Mouse (Mus musculus) G1E (cell line): Measurements from ENCODE around the gene Arfip1. TPM values are rescaled to one million over a fixed set of nuclear protein-coding genes. Genes with fewer than 3 reads are reported as not detected.

Source experiments
- ATAC-seq: 2 replicates; pipeline ENCODE4 v1.8.0; 2016; ENCODE audit warnings: mild to moderate bottlenecking; ENCODE audit not compliant: insufficient number of reproducible peaks, poor library complexity, low FRiP score, severe bottlenecking; ENCODE audit errors: extremely low read depth
- DNase-seq: peaks from one replicate; pipeline ENCODE4 v3.0.0; 2012; ENCODE audit warnings: low spot score
- H3K27me3 ChIP-seq: 2 replicates; pipeline ENCODE4 v1.6.1; 2012; ENCODE audit warnings: mild to moderate bottlenecking, low read length, inconsistent platforms; ENCODE audit not compliant: insufficient read depth
- H3K36me3 ChIP-seq: replicated peaks from 2 replicates; pipeline ENCODE3; 2012; ENCODE audit warnings: mild to moderate bottlenecking, inconsistent platforms
- H3K4me1 ChIP-seq: 2 replicates; pipeline ENCODE4 v1.6.1; 2012; ENCODE audit warnings: low read depth, low read length, inconsistent platforms, mixed read lengths; ENCODE audit not compliant: insufficient read depth
- H3K4me3 ChIP-seq: 2 replicates; pipeline ENCODE4 v1.5.1; 2012; ENCODE audit warnings: low read depth, mild to moderate bottlenecking, inconsistent platforms, low read length, moderate library complexity, mixed read lengths
- H3K9me3 ChIP-seq: replicated peaks from 2 replicates; pipeline ENCODE4 v1.6.1; 2012; ENCODE audit warnings: inconsistent platforms
- CTCF ChIP-seq: IDR thresholded peaks from 2 replicates; pipeline ENCODE4 v1.5.1; 2012; ENCODE audit warnings: low read depth, low read length, inconsistent platforms, mixed read lengths
- GATA1 ChIP-seq: IDR thresholded peaks from 2 replicates; pipeline ENCODE4 v1.6.1; 2012; ENCODE audit warnings: borderline replicate concordance, low read length, inconsistent platforms, mixed read lengths
- GATA2 ChIP-seq: IDR thresholded peaks from 2 replicates; pipeline ENCODE4 v1.6.1; 2012; ENCODE audit warnings: low read depth, low read length, inconsistent platforms, borderline replicate concordance
- POLR2AphosphoS5 ChIP-seq: IDR thresholded peaks from 2 replicates; pipeline ENCODE4 v1.6.1; 2012; ENCODE audit warnings: low read depth, low read length, inconsistent platforms; ENCODE audit not compliant: insufficient replicate concordance
- TAL1 ChIP-seq: conservative IDR thresholded peaks from 2 replicates; pipeline ENCODE4 v1.6.1; 2012; ENCODE audit warnings: low read depth, low read length, inconsistent platforms, mixed read lengths
- polyA plus RNA-seq: library from polyadenylated mRNA; stranded (reverse); fragments of >175 nt; gene quantifications from 2 replicates; pipeline ENCODE4 v1.2.3, GENCODE M21; 2012
- total RNA-seq, 2 experiments: library from RNA; stranded (forward) in 1 of 2; stranded (reverse) in 1 of 2; fragments of 200-1000 nt in 1 of 2; fragments of >200 nt in 1 of 2; fragmentation: Nextera tagmentation in 1 of 2; gene quantifications; 2 replicates each; pipeline ENCODE4 v1.2.3; 2014 to 2017

Arfip1 gene
- total and polyA plus RNA-seq, 3 experiments: 28.3 to 92.9 (median 62.5) TPM

DNA sequence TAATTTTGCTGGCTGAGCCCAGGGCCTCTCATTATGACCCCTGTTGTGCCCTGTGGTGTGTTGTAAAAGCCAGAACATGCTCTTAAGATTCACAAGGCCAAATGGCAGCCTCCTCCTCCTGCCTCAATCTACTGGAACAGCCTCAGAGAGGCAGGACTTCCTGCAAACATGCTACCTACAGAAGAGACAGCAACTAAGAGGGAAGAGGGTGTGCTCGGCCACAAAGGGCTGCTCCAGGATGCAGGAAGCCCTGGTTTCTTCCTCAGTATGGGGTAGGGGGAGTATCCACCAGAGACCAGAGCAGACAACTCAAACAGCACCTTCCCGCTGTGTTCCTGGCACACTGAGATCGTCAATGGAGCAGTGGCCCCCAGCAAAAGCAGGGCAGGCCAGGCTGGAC, 121.9 kb downstream of the Arfip1 start:
- H3K4me1 ChIP-seq: peaks cover 63% of the 10 kb centered on the region
- DNase-seq (no peak), ATAC-seq (no peak)
- no peak for TF ChIP-seq POLR2AphosphoS5
- TF ChIP-seq TAL1: no peak
- no peak for TF ChIP-seq CTCF
- peaks cover 16% of the 10 kb centered on the region for H3K36me3 ChIP-seq
- no peaks in the 10 kb centered on the region for H3K27me3 ChIP-seq
- H3K9me3 ChIP-seq: no peaks in the 10 kb centered on the region
- peak overlapping the region; percentile 54; the same call in 1 of the 2 replicates for H3K4me3 ChIP-seq

DNA sequence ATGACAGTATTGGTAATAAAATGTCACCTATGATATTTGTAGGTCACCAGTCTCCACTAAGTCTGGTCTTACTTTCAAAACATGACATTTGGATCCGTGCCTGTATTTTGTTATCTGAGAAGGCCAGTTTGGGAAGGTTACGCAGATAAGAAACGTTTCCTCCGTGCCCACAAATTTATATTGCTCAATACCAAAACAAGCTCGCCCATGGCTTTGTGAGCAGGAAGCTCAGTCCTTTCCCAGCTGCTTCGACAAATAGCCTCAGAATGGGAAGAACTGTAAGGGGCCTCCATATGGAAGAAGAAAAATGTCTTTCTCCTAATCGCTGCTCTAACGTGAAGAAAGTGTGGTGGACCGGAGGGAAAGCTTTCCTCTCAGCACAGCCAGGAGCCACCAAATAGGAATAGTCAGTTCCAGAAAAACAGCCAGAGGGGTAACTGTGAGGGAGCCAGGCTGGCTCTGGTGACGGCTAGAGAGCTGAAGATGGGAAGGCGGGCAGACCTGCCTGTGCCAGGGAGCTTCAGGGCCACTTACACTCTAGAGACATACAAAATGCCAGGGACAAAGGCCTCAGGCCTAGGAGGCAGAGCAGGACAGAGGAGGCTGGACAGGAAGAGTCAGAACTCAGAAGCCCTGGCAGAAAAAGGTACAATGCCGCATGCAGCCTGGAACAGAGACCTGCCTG, 126.5 kb downstream of the Arfip1 start:
- H3K36me3 ChIP-seq: peaks cover 35% of the 10 kb centered on the region
- ATAC-seq: peak; percentile 81
- H3K4me1 ChIP-seq: peaks cover 72% of the 10 kb centered on the region
- TF ChIP-seq TAL1 (peak; percentile 87), POLR2AphosphoS5 (no peak)
- peak overlapping the region; percentile 59; the same call in 1 of the 2 replicates for H3K4me3 ChIP-seq
- H3K9me3 ChIP-seq: no peaks in the 10 kb centered on the region
- peaks cover 4% of the 10 kb centered on the region; the same call in 1 of the 2 replicates for H3K27me3 ChIP-seq
- DNase-seq: peak; percentile 56

DNA sequence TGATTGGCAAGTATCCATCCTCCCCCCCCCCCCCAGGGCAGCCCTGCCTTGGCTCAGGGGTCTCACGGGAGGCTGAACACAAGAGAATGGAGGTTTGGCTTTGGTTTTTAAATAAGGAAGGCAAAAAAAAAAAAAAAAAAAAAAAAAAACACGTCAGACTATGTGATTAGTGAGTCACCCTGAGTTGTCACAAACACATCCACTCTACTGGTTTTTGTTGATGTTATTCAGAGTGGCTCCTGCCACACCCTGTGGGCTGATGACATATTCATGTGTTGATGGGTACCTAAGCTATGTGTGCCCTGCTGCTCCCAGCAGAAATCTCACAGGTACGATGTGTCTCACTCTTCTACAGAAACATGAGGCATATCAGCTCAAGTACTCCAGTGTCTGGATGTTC, 131.8 kb downstream of the Arfip1 start:
- H3K36me3 ChIP-seq: peaks cover 72% of the 10 kb centered on the region

DNA sequence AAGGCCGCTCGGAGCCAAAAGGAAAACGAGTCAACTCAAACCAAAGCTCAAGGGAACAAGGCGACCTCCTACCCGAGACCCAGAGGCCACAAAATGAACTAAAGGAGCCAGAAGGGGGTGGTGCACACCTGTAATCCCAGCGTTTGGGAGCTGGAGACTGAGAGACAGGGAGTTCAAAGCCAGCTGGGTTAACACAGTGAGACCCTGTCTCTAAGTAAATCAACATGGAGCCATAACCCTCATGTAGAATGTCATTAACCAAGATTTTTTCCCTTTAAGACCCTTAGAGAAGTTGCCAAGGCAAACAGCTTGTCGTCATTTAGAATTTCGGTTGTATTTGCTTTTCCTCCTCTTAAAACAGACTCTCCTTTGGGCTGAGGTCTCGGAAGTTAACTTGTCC, 133.4 kb downstream of the Arfip1 start:
- H3K36me3 ChIP-seq: peaks cover 81% of the 10 kb centered on the region
- no peak for ATAC-seq
- no peak overlapping the region for H3K4me3 ChIP-seq

More for the DNA sequence above, 131.8 kb downstream of the Arfip1 start:
- TF ChIP-seq POLR2AphosphoS5: no peak
- ATAC-seq (no peak), DNase-seq (no peak)
- Histone ChIP-seq H3K4me1 (peaks cover 30% of the 10 kb centered on the region), H3K4me3 (no peak overlapping the region), H3K9me3 (no peaks in the 10 kb centered on the region), H3K27me3 (peaks cover 36% of the 10 kb centered on the region)

DNA sequence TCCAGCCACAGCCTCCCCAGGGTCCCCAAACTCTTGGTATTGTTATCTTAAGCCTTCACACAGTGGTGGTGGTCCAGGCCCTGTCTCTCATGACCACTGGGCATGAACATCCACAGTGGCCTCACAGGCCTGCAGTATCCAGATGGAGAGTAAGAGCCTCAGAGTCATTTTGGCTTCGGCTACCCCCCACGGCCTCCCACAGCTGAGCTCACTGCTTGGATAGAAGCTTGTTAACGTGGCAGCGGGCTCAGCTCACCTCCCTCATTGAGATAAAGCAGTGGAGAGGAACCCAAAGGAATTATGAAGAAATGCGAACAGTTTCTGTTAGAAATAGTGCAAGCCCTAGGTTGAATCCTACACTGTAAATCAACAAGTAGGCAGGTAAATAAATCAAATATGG, 134.6 kb downstream of the Arfip1 start:
- peaks cover 17% of the 10 kb centered on the region for H3K4me1 ChIP-seq
- no peak for ATAC-seq
- no peaks in the 10 kb centered on the region for H3K9me3 ChIP-seq
- DNase-seq: no peak
- peaks cover 75% of the 10 kb centered on the region for H3K36me3 ChIP-seq
- H3K4me3 ChIP-seq: no peak overlapping the region
- peaks cover 56% of the 10 kb centered on the region for H3K27me3 ChIP-seq
- TF ChIP-seq GATA1: no peak
- TF ChIP-seq TAL1: no peak
- no peak for TF ChIP-seq GATA2
- TF ChIP-seq POLR2AphosphoS5: no peak
- TF ChIP-seq CTCF: no peak

More for the DNA sequence above, 133.4 kb downstream of the Arfip1 start:
- H3K4me1 ChIP-seq: peaks cover 18% of the 10 kb centered on the region
- H3K9me3 ChIP-seq: no peaks in the 10 kb centered on the region
- DNase-seq: no peak
- TF ChIP-seq CTCF (no peak), TAL1 (no peak), GATA1 (no peak), GATA2 (no peak), POLR2AphosphoS5 (no peak)
- peaks cover 51% of the 10 kb centered on the region for H3K27me3 ChIP-seq

Other genes with a start within 250 kb of the Arfip1 start
- 24.0 and 97.7 TPM in 2 replicates for gene Fhdc1, start 102.2 kb downstream of the Arfip1 start, total RNA-seq (2014; fragmentation: Nextera tagmentation)
- 1.7 and 1.8 TPM in 2 replicates for gene Fhdc1, start 102.2 kb downstream of the Arfip1 start, total RNA-seq (2017)
- gene Fhdc1, start 102.2 kb downstream of the Arfip1 start, polyA plus RNA-seq: 1.4 and 1.9 TPM in 2 replicates
- 0.49 TPM in 1 of 2 replicates, not detected in the other for gene Tigd4, start 10.9 kb upstream of the Arfip1 start, total RNA-seq (2014; fragmentation: Nextera tagmentation)
- gene Tigd4, start 10.9 kb upstream of the Arfip1 start, total RNA-seq (2017): 0.05 TPM in 1 of 2 replicates, not detected in the other
- not detected in 2 replicates for gene Tigd4, start 10.9 kb upstream of the Arfip1 start, polyA plus RNA-seq
- gene Tmem154, start 83.6 kb upstream of the Arfip1 start, total RNA-seq (2014; fragmentation: Nextera tagmentation): 0.63 TPM in 1 of 2 replicates, not detected in the other
- 0.16 and 0.17 TPM in 2 replicates for gene Tmem154, start 83.6 kb upstream of the Arfip1 start, total RNA-seq (2017)
- 0.03 and 0.09 TPM in 2 replicates for gene Tmem154, start 83.6 kb upstream of the Arfip1 start, polyA plus RNA-seq
- gene Fbxw7, start 232.6 kb upstream of the Arfip1 start, total RNA-seq (2014; fragmentation: Nextera tagmentation): 13.4 and 16.8 TPM in 2 replicates
- 24.0 and 27.5 TPM in 2 replicates for gene Fbxw7, start 232.6 kb upstream of the Arfip1 start, total RNA-seq (2017)
- gene Fbxw7, start 232.6 kb upstream of the Arfip1 start, polyA plus RNA-seq: 5.3 and 5.8 TPM in 2 replicates